Mouse (Mus musculus): ENCODE data around the gene Nemp2.
"Not testable (repeated sequence)": the region's sequence is repeated elsewhere in the genome, so short reads cannot be mapped to it uniquely, and the experiment has no call there.

Gene Nemp2

GRCm38 (mm10) chr1:52655153-52655552, 24.6 kb downstream of the Nemp2 start:
- peak; percentile 58 for DNase-seq

- DNase-seq, result no peak
These were observed 27.7 kb downstream of the Nemp2 start for GRCm38 (mm10) chr1:52658160-52658559.

GRCm38 (mm10) chr1:52660278-52660677, 29.8 kb downstream of the Nemp2 start:
- DNase-seq, result no peak

- DNase-seq, result no peak
These were observed 30.3 kb downstream of the Nemp2 start for GRCm38 (mm10) chr1:52660765-52661164.

GRCm38 (mm10) chr1:52663228-52663627, 32.7 kb downstream of the Nemp2 start:
- no peak for DNase-seq

GRCm38 (mm10) chr1:52668743-52669323, 38.3 kb downstream of the Nemp2 start:
- DNase-seq, result no peak

- no peak for DNase-seq
These were observed 39.4 kb downstream of the Nemp2 start for GRCm38 (mm10) chr1:52669931-52670330.

GRCm38 (mm10) chr1:52675561-52676551, 45.4 kb downstream of the Nemp2 start:
- DNase-seq, result no peak

- no peak for DNase-seq
These were observed 46.1 kb downstream of the Nemp2 start for GRCm38 (mm10) chr1:52676621-52677020.

GRCm38 (mm10) chr1:52683550-52683949, 53.0 kb downstream of the Nemp2 start:
- DNase-seq, result no peak

- DNase-seq, result no peak
These were observed 57.1 kb downstream of the Nemp2 start for GRCm38 (mm10) chr1:52687636-52688035.

GRCm38 (mm10) chr1:52694456-52694855, 64.0 kb downstream of the Nemp2 start:
- DNase-seq, result not testable (repeated sequence)
